Mouse (Mus musculus) kidney, adult 2 months (tissue): ENCODE data around the gene B4galnt1. TPM values are rescaled to one million over a fixed set of nuclear protein-coding genes. Genes with fewer than 3 reads are reported as not detected.

Source experiments
- DNase-seq: peaks from one replicate; pipeline ENCODE4 v3.0.0; 2021
- H3K27ac ChIP-seq: fragments of 200-500 bp; 2 replicates; pipeline ENCODE4 v1.5.1; 2012; ENCODE audit warnings: low read depth, low read length, control low read depth, inconsistent platforms; ENCODE audit not compliant: insufficient read depth
- H3K27me3 ChIP-seq: fragments of 200-500 bp; replicated peaks from 2 replicates; pipeline ENCODE4 v1.6.1; 2012; ENCODE audit warnings: mild to moderate bottlenecking, moderate library complexity, low read length, inconsistent platforms; ENCODE audit not compliant: control insufficient read depth, insufficient read depth
- H3K36me3 ChIP-seq: fragments of 200-500 bp; 2 replicates; pipeline ENCODE4 v1.6.1; 2012; ENCODE audit warnings: mild to moderate bottlenecking, moderate library complexity, low read length, inconsistent platforms; ENCODE audit not compliant: control insufficient read depth, insufficient read depth
- H3K4me1 ChIP-seq: fragments of 200-500 bp; 2 replicates; pipeline ENCODE4 v1.6.1; 2011; ENCODE audit warnings: low read length; ENCODE audit not compliant: control insufficient read depth, insufficient read depth
- H3K4me3 ChIP-seq: fragments of 200-500 bp; 2 replicates; pipeline ENCODE4 v1.5.1; 2011; ENCODE audit warnings: mild to moderate bottlenecking, low read depth, low read length, control low read depth; ENCODE audit not compliant: insufficient read depth
- CTCF ChIP-seq: fragments of 200-500 bp; conservative IDR thresholded peaks from 2 replicates; pipeline ENCODE4 v1.5.1; 2011; ENCODE audit warnings: low read depth, mild to moderate bottlenecking, control low read depth, low read length, moderate library complexity, mixed read lengths; ENCODE audit not compliant: insufficient read depth, insufficient read length
- POLR2A ChIP-seq: fragments of 200-500 bp; IDR thresholded peaks from one replicate; pipeline ENCODE4 v1.6.1; 2011; ENCODE audit warnings: low read depth, low read length, control low read depth
- WGBS: fragments of 180-500 bp; shearing (Covaris S2); methylation state at CpG from one replicate; pipeline ENCODE4 v1.1.7; 2018; 5-methylcytosine and 5-hydroxymethylcytosine counted together
- polyA plus RNA-seq: library from polyadenylated mRNA; depleted of rRNA; stranded (reverse); fragments of >200 nt; gene quantifications from 2 replicates; pipeline ENCODE4 v1.2.3, GENCODE M21; 2012

The B4galnt1 gene
- polyA plus RNA-seq, 1 experiment, result 27.5 TPM

GRCm38 (mm10) chr10:127199068-127199467 lies 34.0 kb downstream of the B4galnt1 start:
- TF ChIP-seq POLR2A, result no peak
- TF ChIP-seq CTCF, result no peak
- H3K36me3 ChIP-seq, result peaks cover 3% of the 10 kb centered on the region

GRCm38 (mm10) chr10:127199474-127199873 lies 34.4 kb downstream of the B4galnt1 start:
- 77% methylated on average over 11 of the region's 11 CpGs for WGBS
- no peak for TF ChIP-seq POLR2A
- TF ChIP-seq CTCF, result no peak
- no peak for DNase-seq
- no peak overlapping the region for H3K4me3 ChIP-seq
- H3K36me3 ChIP-seq, result peaks cover 3% of the 10 kb centered on the region
- H3K27ac ChIP-seq, result no peak overlapping the region
- H3K4me1 ChIP-seq, result peaks cover 15% of the 10 kb centered on the region
- H3K27me3 ChIP-seq, result no peaks in the 10 kb centered on the region

More at GRCm38 (mm10) chr10:127199068-127199467, 34.0 kb downstream of the B4galnt1 start:
- H3K27ac ChIP-seq, result no peak overlapping the region
- 63% methylated on average over 5 of the region's 5 CpGs for WGBS
- peaks cover 18% of the 10 kb centered on the region for H3K4me1 ChIP-seq
- no peak overlapping the region for H3K4me3 ChIP-seq
- no peaks in the 10 kb centered on the region for H3K27me3 ChIP-seq
- DNase-seq, result no peak

- H3K36me3 ChIP-seq, result peaks cover 3% of the 10 kb centered on the region
- H3K27me3 ChIP-seq, result no peaks in the 10 kb centered on the region
- TF ChIP-seq POLR2A (no peak), CTCF (no peak)
- DNase-seq, result no peak
- no peak overlapping the region for H3K27ac ChIP-seq
- H3K4me3 ChIP-seq, result no peak overlapping the region
- H3K4me1 ChIP-seq, result peaks cover 9% of the 10 kb centered on the region; the same call in 1 of the 2 replicates
- WGBS, result 85% methylated on average over 8 of the region's 8 CpGs
Measured at GRCm38 (mm10) chr10:127200279-127200678, 35.3 kb downstream of the B4galnt1 start.

- 88% methylated on average over 3 of the region's 3 CpGs for WGBS
- H3K36me3 ChIP-seq, result peaks cover 3% of the 10 kb centered on the region
Measured at GRCm38 (mm10) chr10:127203106-127203505, 38.1 kb downstream of the B4galnt1 start.

GRCm38 (mm10) chr10:127204589-127204988 lies 39.6 kb downstream of the B4galnt1 start:
- Histone ChIP-seq H3K4me3 (no peak overlapping the region), H3K36me3 (peaks cover 3% of the 10 kb centered on the region), H3K4me1 (no peaks in the 10 kb centered on the region), H3K27ac (no peak overlapping the region), H3K27me3 (no peaks in the 10 kb centered on the region)
- no peak for DNase-seq
- WGBS, result 85% methylated on average over 5 of the region's 5 CpGs
- no peak for TF ChIP-seq POLR2A
- TF ChIP-seq CTCF, result no peak

More at GRCm38 (mm10) chr10:127203106-127203505, 38.1 kb downstream of the B4galnt1 start:
- Histone ChIP-seq H3K27ac (no peak overlapping the region), H3K4me3 (no peak overlapping the region), H3K4me1 (peaks cover 5% of the 10 kb centered on the region; the same call in 1 of the 2 replicates), H3K27me3 (no peaks in the 10 kb centered on the region)
- DNase-seq, result no peak
- TF ChIP-seq CTCF (no peak), POLR2A (no peak)

- Histone ChIP-seq H3K36me3 (peaks cover 3% of the 10 kb centered on the region), H3K27me3 (no peaks in the 10 kb centered on the region), H3K4me1 (peaks cover 5% of the 10 kb centered on the region; the same call in 1 of the 2 replicates), H3K4me3 (no peak overlapping the region), H3K27ac (no peak overlapping the region)
- 81% methylated on average over 10 of the region's 10 CpGs for WGBS
- TF ChIP-seq CTCF (no peak), POLR2A (no peak)
- no peak for DNase-seq
Measured at GRCm38 (mm10) chr10:127205373-127205772, 40.3 kb downstream of the B4galnt1 start.

- 67% methylated on average over 4 of the region's 4 CpGs for WGBS
- DNase-seq, result no peak
- H3K36me3 ChIP-seq, result peaks cover 1% of the 10 kb centered on the region; the same call in 1 of the 2 replicates
- no peak overlapping the region for H3K27ac ChIP-seq
- H3K27me3 ChIP-seq, result no peaks in the 10 kb centered on the region
- TF ChIP-seq POLR2A, result no peak
- no peak for TF ChIP-seq CTCF
- H3K4me1 ChIP-seq, result peaks cover 8% of the 10 kb centered on the region; the same call in 1 of the 2 replicates
- no peak overlapping the region for H3K4me3 ChIP-seq
Measured at GRCm38 (mm10) chr10:127208921-127209320, 43.9 kb downstream of the B4galnt1 start.
